Mouse (Mus musculus): ENCODE measurements around the gene Litaf.

Litaf gene

GRCm38 (mm10) chr16:10952071-10952470, 113.9 kb downstream of the Litaf start:
- no peak for DNase-seq

- DNase-seq, result no peak
Observed at GRCm38 (mm10) chr16:10951581-10951980, 114.4 kb downstream of the Litaf start.

- no peak for DNase-seq
Observed at GRCm38 (mm10) chr16:10950539-10950938, 115.4 kb downstream of the Litaf start.

- DNase-seq, result no peak
Observed at GRCm38 (mm10) chr16:10947724-10948123, 118.2 kb downstream of the Litaf start.

DNA sequence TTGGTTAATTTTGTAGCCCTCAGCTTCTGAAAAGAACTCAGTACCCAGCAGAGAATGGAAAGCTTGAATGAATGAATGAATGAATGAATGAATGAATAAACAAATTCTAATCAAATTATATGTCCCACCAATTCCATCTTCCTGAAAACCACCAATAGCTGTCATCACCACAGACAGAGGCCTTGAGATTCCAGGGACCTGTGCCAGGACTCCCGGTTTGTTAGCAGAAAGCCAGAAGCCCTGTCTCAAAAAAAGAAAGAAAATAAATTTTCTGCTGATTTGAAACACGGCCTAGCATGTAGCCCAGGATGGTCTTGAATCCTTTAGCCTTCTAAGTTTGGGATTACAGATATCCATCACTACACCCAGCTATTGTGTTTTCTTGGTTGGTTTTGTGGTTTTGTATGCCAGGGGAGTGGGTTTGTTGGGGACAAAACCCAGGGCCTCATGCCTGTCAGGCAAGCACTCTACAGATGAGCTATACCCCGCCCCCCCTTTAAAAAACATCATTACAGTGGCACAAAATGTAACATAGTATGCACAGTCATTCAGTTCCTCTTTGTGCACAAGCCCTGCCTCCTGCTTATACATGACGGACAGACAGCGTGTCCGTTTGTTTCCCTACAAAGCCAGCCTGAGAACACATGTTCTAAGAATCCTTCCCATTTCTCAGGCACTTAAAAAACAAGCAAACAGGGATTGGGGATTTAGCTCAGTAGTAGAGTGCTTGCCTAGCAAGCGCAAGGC, 120.4 kb downstream of the Litaf start:
- no peak for DNase-seq

DNA sequence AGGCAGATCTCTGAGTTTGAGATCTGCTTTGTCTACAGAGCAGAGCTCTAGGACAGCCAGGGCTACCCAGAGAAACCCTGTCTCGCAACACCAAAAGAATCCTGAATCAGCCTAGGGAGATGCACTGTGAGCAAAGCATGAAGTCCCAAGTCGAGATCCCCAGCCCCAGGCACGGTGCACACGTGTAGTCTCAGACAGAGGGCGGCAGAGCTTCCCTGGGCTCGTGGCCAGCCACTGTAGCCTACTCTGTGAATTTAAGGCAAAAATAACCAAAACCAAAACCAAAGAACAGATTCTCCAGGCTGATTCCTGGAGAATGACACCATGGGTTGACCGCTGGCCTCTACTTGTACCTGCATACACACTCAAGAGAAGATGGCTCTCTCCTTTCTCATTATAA, 121.4 kb downstream of the Litaf start:
- DNase-seq, result no peak

GRCm38 (mm10) chr16:10943257-10943656, 122.7 kb downstream of the Litaf start:
- DNase-seq, result no peak

DNA sequence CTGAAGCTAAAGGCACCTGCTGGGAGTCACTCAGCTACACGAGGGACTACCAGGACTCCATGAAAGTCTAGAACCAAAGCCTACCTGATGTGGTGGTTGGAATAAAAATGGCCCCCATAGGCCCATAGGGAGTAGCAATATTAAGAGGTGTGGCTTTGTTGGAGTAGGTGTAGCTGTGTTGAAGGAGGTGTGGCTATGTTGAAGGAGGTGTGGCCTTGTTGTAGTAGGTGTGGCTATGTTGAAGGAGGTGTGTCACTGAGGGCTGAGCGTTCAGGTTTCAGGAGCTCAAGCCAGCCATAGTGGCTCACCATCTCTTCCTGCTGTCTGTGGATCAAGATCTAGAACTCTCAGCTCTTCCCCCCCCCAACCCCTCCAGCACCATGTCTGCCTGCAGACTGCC, 125.3 kb downstream of the Litaf start:
- DNase-seq, result no peak

- no peak for DNase-seq
Observed at GRCm38 (mm10) chr16:10939932-10940331, 126.0 kb downstream of the Litaf start.

GRCm38 (mm10) chr16:10937497-10937896, 128.5 kb downstream of the Litaf start:
- DNase-seq, result no peak

DNA sequence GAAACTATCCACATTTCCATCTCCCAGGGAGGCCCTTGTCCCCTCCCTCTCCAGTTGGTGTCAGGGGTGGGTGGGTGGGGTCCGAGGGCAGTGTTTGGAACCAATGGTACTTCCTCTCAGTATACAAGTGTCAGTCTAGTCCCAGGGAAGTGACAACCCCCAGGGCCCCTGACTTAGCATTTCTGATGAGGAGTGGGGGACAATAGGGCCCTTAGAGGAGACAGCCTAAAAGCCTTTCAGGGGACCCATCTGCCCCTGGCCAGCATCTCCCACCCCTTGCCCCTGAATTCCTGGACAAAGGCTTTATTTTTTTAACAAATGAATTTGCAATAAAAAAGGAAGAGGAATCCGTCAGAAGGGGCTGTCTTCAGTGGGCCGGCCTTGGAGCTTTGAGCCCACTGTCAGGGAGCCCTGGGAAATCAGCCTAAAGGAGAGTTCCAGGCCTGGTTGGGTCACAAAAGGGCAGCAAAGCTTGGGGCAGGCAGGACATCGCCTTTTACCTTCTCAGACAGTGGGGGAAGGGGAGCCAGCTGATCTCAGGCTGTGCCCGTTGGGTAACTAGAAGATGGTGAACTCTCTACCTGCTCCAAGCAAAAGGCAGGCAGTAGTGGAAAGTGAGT, 129.1 kb downstream of the Litaf start:
- DNase-seq, result no peak

- DNase-seq, result no peak
Observed at GRCm38 (mm10) chr16:10934047-10934446, 131.9 kb downstream of the Litaf start.

GRCm38 (mm10) chr16:10933372-10933771, 132.6 kb downstream of the Litaf start:
- no peak for DNase-seq

DNA sequence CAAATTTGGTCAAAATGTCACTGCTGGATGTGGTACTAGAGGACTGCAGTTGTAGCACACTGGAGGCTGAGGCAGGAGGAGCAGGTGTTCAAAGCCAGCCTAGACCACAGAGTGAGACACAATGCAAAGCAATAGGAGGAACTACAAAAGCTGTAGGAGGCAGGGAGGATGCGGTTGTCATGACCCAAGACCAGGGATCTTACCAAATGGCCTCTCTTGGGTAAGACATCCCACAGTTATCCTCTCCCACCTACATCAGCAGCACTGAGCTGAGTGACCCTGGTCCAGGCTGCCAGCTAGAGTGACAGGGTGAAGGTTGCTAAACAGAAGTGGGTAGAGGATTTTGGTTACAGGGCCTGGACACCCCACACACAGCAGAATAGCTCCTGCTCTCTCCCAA, 138.9 kb downstream of the Litaf start:
- DNase-seq, result no peak

DNA sequence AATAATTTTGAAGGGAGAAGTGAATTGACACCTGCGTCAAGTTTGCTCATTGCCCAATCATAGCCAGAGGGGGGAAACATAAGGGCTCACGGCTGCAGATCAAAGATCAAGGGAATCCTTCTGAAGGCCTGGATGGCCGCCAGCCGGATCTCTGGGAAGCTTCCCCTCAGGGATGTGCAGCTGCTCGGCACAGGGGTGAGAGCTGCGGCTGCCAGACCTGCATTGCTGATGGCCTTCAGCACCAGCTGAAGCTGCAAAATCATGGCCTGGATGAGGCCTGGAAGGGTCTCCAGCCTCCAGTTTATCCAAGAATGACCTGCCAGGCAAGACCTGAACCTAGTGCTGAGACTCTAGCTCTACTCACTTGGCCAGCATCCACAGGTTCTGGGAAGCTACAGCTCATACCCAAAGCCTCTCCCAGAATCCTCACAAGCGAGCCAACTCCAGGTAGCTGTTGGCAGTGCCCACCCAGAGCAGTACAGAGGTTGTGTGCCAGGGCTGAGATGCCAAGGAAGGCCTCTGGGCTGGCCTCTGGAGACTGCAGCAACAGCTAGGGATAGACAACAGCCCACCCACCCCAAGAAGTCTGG, 140.3 kb downstream of the Litaf start:
- no peak for DNase-seq

DNA sequence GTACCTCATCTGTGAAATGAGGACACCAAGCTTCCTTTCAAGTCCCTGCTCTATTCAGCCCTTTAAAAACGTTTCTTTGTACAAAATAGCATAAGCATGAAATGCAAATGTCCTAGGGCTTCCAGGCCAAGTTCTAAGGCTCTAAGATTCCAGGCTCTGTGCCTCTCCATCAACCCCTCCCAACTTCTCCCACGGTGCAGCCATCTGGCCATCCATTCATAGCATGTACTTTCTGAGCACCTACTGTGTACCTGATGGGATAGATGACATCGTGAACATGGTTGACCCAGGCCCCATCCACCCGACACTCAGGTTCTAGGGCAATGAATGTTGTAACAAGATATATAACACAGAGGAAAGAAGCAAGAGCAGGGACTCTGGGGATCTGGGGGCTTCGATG, 142.4 kb downstream of the Litaf start:
- no peak for DNase-seq

- no peak for DNase-seq
Observed at GRCm38 (mm10) chr16:10919856-10920255, 146.1 kb downstream of the Litaf start.

DNA sequence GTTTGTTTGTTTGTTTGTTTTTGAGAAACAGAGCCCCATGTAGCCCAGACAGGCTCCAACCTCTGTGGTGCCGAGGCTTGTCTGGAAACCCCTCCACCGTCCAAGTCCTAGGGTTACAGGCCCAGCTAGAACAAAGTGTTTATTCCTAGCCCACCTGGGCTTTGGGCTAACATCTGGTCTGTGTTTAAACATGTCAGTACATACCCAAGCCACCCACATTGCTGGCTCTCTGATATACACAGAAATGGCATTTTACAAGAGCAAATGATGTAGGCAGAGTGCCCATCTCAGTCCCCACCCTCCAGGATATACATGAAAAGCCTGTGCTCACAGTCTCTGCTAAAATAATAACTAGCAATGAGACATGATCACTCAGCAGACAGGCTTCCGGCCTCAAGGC, 149.7 kb downstream of the Litaf start:
- DNase-seq, result no peak

- no peak for DNase-seq
Observed at GRCm38 (mm10) chr16:10915066-10915465, 150.9 kb downstream of the Litaf start.

DNA sequence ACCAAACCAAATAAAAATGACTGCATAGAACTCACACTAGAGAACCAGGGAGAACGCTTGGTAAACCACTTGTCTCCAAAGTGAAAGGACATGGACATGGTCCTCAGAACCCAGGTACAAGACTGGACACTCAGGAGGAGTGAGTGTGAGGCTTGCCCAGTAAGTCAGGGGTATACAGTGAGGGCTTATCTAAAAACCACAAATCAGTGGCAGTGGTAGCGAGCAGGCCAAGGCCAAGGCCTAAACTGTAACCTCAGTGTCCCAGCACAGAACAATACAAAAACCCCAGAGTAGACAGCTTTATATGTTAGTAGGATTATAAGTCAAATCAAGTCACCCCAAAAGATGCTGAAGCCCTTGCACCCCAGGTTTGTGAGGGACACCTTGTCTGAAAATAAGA, 154.9 kb downstream of the Litaf start:
- DNase-seq, result no peak

- DNase-seq, result no peak
Observed at GRCm38 (mm10) chr16:10910541-10910940, 155.4 kb downstream of the Litaf start.

Data from B cell, adult 2 months (primary cell).